Mouse (Mus musculus) erythroblast, adult 5-6 weeks (primary cell): ENCODE data around the gene Uhrf1bp1. TPM values are rescaled to one million over a fixed set of nuclear protein-coding genes. Genes with fewer than 3 reads are reported as not detected.
A peak's percentile ranks its signal among the peaks of the same experiment; 100 is the strongest.

Source experiments
- ATAC-seq: replicated peaks from 2 replicates; pipeline ENCODE4 v1.8.0; 2016; ENCODE audit warnings: moderate number of reproducible peaks, mild to moderate bottlenecking, moderate TSS enrichment, inconsistent platforms; ENCODE audit not compliant: poor library complexity, low FRiP score, severe bottlenecking
- total RNA-seq, 2 experiments: library from RNA; stranded (forward) in 1 of 2; stranded (reverse) in 1 of 2; fragments of 150-400 nt in 1 of 2; fragments of 200-764, 138-1000 nt in 1 of 2; gene quantifications; 2 replicates each; pipeline versions ENCODE4 v1.2.3 to v1.2.4; 2015 to 2017; ENCODE audit warnings: low replicate concordance in 2 of 2

Gene Uhrf1bp1
- 3.3 and 4.4 TPM in 2 replicates for total RNA-seq (2015; ENCODE audit: low replicate concordance)
- total RNA-seq (2017; ENCODE audit: low replicate concordance), result 4.3 and 5.4 TPM in 2 replicates

- peak; percentile 82 for ATAC-seq
Observed at GRCm38 (mm10) chr17:27856265-27856797, at the start of gene Uhrf1bp1. Uhrf1bp1 (plus strand) TSS chr17:27856441.

- no peak for ATAC-seq
Observed at GRCm38 (mm10) chr17:27807542-27808078, 48.6 kb upstream of the Uhrf1bp1 start.

GRCm38 (mm10) chr17:27810569-27811331 is 45.5 kb upstream of the Uhrf1bp1 start:
- no peak for ATAC-seq

DNA sequence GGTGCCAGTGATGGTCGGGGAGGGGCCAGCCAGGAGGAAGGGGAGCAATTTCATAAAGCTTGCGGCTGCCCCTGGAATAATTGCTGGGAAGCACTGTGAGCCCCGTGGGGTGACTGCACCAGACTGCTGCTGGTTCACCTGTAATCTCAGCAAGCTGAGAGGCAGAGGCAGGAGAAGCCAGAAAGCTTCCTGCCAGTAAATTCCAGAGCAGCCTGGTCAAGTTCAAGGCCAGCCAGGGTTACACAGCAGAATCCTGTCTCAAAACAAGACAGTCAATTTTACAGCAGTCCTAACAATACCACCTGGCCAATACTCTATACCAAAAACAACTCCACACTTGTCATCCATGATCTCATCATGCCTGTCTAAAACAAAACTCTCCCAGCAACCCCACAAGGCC is 44.3 kb upstream of the Uhrf1bp1 start:
- ATAC-seq, result no peak

DNA sequence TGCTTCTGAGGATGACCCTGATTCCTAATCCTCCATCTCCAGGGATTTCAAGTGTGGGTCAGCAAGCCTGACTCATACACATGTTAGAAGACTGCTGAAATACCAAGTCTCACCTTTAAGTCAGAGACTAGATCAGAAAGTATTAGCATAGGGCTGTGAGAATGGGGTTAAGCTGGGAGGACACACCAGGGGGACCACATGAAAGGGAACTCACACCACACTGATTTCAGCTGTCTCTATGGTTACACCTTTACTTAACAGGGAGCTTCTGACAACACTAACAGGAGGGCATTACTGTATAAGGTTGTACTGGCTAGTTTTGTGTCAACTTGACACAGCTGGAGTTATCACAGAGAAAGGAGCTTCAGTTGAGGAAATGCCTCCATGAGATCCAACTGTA is 41.6 kb upstream of the Uhrf1bp1 start:
- ATAC-seq, result no peak

- no peak for ATAC-seq
Observed at GRCm38 (mm10) chr17:27819011-27819410, 37.2 kb upstream of the Uhrf1bp1 start.

DNA sequence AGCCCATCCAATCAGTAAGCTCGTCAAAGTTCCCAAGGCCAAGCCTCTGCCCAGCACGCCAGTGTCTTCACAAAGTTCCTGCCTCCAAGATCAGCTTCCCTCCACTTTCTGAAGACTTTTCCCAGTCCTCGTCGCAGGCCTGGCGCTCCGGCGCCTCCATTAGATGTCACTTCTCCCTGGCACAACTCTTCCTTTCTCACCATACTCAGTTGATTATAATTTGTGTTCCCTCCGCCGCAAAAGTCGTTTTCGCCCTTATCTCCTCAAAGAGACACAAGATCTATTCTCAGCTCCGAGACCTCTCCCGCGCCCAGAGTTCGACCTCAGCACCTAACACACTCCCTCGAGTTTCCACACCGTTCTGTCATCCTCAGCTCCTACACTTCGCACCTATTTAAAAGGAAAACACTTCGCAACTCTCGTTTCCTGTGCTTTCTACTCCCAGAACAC is 36.7 kb upstream of the Uhrf1bp1 start:
- ATAC-seq, result peak; percentile 29; the same call in 1 of the 2 replicates

- peak; percentile 4; the same call in 1 of the 2 replicates for ATAC-seq
Observed at GRCm38 (mm10) chr17:27819971-27820567, 36.2 kb upstream of the Uhrf1bp1 start.

DNA sequence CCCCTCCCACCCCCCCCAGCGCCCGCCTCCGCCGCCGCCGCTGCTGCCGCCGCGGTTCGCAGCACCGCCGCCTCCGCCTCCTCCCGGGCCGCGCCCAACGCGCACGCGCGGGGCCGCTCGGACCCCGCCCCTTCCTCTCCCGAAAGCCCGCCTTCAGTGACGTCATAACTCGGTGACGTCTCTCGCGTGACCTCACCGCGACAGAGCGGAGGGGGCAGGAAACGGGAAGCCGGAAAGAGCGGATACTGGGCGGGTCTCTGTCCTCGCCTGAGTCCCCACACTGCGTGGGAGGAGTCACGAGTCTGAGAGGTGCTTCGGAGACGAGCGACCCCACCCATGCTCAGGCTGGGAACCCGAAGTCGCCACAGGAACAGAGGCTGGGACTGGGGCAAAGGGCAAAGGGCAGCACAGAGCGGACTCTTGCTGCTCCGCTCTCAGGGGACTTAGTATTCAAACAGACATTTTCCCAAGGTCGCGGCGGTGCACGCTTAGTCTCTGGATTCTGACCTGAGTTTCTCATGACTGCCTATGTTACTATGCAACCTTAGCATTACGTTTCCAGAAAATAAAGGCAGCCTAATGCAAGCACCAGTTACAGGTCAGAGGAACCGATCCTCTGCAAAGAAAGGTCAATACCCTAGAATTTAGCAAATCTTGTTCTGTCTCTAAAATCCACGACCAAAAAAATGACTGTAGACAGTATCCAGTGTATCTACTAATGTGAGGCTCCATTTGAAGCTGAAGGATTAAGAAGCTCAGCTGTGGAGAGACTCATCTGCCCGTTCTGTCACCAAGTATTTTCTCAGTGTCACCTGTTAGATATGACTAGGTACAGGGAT is 35.5 kb upstream of the Uhrf1bp1 start, which contains the start of gene D17Wsu92e:
Gene D17Wsu92e, minus strand, starts transcription at position 81 of the 839 bp plus-strand sequence.
- ATAC-seq, result peak; percentile 80

- peak; percentile 59 for ATAC-seq
Observed at GRCm38 (mm10) chr17:27821407-27822338, 34.6 kb upstream of the Uhrf1bp1 start.

- ATAC-seq, result no peak
Observed at GRCm38 (mm10) chr17:27823142-27823905, 32.9 kb upstream of the Uhrf1bp1 start.

DNA sequence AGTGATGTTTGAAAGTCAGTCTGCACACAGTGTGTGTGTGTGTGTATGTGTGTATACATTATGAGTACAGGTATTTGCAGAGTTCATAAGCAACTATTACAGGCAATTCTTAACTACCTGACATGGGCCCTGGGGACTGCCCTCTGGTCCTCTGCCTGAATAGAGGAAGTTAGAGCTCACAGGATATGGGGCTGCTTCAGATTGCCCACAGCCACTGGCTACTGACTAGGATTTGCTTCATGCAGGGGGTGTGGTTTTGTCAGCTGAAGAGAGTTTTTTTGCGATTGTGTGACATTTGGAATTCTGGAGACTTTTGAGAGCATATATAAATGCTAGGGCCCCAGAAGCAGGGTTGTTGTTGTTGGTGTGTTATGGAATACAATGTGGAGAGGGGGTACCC is 31.3 kb upstream of the Uhrf1bp1 start:
- no peak for ATAC-seq

GRCm38 (mm10) chr17:27825539-27825938 is 30.7 kb upstream of the Uhrf1bp1 start:
- ATAC-seq, result no peak

- ATAC-seq, result peak; percentile 76
Observed at GRCm38 (mm10) chr17:27825984-27826905, 30.0 kb upstream of the Uhrf1bp1 start.

DNA sequence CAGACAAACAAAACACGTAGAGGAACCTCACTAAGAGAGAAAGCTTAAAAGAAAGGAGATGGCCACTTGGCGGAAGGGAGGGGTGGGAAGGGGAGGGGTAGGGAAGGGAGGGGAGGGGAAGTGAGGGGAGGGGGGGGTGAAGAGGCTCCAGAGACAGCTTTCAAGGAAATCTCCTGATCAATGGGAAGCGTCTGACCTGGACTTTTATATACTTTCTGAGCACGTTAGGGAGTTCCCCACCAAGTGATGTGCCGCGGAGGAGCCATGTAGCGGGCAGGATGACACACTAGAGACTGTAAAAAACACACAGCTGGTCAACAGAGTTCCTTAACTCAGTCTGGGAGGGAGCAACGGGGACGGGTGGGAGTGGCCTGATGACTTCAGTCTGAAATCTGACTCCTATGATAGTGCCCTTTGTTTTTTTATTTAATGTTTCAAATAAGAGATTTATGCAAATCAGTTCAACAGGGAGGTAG is 29.3 kb upstream of the Uhrf1bp1 start:
- no peak for ATAC-seq

DNA sequence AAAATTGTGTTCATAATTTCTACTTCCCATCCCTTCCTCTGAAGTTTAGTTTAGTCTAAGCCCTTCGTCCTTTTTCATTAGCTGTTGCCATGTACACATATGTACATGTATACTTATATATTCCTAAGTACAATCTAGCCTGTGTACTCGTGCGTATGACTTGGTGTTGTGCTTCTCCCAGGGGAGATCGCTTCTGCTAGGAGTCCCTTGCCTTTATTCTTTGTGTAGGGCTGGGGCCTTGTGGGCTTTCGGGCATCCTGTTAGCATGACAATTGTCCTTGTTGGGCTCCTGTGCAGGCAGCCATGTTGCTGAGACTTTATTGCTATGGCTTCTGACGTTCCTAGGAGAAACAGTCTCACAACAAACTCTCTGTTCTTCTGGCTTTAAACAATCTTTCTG is 28.7 kb upstream of the Uhrf1bp1 start:
- no peak for ATAC-seq

DNA sequence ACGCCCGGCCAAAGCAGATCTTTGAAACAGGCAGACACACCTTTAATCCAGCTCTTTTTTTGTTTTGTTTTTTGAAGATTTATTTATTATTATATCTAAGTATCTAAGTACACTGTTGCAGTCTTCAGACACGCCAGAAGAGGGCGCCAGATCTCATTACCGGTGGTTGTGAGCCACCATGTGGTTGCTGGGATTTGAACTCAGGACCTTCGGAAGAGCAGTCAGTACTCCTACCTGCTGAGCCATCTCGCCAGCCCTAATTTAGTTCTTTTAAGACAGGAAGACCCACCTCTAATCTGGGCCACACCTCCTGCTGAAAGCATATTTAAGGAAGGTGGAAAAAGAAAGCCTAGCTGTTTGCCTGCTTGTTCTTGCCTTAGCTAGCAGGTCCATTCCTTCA is 25.8 kb upstream of the Uhrf1bp1 start:
- no peak for ATAC-seq
